Mouse (Mus musculus): ENCODE measurements around the gene Zfp523.
A peak's percentile ranks its signal among the peaks of the same experiment; 100 is the strongest.
"Not testable (repeated sequence)": the region's sequence is repeated elsewhere in the genome, so short reads cannot be mapped to it uniquely, and the experiment has no call there.

The Zfp523 gene

DNA sequence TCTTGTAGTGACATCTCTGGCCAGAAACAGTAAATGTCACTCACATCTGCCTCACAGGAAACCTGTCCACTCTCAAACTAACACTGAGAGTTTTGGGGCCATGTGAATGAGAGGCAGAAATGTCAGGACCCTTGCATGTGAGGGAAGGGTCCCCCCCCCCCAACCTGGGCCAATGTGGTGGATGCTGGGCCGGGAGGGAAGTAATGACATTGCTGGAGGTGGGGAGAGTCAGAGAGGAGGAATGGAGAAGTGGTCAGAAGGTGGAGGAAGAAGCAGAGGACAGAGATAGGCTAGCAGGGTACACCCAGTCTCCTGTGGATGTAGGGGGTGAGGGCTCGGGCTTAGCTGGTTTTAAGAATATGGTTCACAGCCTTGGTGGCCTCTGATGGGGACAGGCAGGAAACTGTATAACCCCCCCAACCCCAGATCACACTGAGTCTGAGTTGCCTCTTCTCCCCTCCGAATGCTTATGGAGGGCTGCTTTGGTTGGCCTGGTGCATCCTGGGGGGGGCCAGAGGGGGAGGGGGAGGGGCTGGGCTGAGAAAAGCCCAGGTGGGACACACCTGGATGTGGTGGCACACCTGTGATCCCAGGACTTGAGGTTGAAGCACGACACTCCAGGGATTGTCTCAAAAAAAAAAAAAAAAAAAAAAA is 32.7 kb downstream of the Zfp523 start:
- DNase-seq (ENCODE audit: low spot score in 2 of 2) = no peak

DNA sequence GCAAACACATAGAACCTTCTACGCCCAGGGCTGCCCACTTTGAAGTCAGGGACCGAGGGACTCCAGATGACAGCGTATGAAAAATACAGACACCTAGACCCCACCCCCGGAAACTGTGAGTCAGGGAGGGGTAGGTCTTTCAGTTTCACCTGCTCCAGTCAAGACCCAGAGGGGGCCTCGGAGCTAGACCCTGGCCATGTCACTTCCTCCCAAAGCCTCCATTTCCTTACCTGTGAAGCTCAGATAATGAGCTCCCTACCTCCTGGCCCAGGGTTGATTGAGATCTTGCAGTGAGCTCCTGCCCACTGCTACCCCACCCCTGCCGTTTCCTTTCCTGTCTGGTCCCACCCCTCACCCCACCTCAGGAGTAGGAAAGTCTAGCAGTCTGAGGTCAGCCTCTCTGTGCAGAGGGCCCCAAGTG is 35.0 kb downstream of the Zfp523 start:
- no peak for DNase-seq (ENCODE audit: low spot score in 2 of 2)

DNA sequence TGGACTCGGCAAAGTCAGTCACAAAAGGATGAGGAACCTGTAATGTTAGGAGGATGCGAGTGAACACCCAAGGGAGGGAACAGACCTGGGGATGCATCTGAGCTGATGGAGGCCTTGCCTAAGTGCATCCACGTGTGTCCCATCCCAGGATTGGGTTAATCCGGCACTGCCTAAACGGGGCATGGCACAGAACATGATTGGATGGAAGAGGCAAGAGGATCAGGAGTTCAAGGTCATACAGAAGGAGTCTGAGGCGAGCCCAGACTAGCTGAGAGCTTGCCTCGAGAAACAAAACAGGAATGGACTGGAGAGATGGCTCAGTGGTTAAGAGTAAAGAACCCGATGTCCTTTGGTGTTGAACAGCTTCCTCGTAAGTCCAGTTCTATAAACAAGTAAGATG is 35.5 kb downstream of the Zfp523 start:
- no peak for DNase-seq (ENCODE audit: low spot score in 2 of 2)

DNA sequence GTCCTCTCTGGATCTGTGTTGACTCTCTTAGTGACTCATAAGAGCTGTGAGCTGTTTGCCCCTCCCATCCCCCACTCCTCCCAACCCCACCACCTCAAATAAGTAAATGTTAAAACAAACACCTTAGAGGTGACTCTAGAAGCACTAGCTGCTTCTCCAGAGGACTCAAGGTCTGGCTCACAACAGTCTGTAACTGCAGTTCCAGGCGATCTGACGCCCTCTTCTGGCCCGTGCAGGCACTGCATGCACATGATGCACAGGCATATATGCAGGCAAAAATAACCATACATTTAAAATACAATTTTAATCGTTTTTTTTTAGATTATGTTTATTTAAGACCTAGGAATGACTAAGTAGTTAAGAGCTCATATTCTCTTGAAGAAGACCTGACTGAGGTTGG is 36.3 kb downstream of the Zfp523 start:
- DNase-seq (ENCODE audit: low spot score in 2 of 2) = no peak

DNA sequence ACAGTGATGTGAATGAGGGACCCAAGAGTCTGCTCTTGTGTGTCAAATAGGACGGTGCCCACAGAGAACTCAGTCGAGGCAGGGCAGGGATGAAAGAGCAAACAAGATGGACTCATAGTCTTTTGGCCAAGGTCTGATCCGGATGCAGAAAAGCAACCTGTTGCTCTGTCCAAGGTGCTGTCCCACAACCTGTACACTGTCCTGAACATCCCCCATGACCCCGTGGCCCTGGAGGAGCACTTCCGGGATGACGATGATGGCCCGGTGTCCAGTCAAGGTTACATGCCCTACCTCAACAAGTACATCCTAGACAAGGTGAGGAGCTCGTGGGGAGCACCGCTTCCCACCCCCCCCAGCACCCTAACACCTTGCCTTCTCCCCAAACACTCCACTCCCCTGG is 39.9 kb downstream of the Zfp523 start:
- no peak for DNase-seq (ENCODE audit: low spot score in 2 of 2)

DNA sequence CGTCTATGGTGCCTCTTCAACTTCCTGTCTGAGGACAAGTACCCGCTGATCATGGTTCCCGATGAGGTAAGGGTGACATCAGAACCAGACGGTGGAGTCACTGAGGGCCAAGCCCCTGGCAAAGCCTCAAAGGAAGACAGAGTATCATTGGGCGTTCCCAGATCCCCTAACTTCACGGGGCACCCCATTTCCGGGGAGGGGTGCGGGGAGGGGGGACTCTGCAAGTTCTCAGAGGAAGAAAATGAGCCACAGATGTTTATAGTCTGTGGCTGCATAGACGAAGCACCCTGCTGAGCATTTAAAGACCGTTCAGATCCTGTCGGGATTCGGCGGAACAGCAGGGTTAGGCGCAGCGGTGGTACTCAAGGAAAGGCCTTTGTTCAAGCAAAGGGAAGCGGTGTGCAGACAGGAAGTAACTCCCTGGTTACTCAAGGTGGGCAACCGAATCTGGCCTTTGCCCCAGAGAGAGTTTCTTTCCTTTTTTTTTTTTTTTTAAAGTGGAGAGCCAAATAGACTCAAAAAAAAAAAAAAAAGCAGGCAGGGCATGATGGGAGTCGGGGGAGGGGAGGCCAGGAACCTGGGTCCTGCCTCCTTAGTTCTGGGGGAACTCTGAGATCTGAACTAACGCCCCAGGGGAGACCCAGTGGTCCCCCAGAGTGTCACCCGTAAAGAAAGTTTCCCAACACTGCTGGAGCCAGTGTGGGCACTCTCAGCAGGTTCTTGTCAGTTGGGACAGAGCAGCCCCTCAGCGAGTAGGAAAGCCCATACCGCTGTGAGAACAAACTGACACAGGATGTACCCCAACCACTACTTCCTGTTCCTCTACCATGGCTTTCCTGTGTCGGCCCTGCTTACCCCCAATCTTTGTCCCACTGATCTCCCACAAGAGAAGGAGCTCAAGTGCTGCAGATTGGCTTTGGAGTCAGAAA is 41.1 kb downstream of the Zfp523 start:
- no peak for DNase-seq (ENCODE audit: low spot score in 2 of 2)

DNA sequence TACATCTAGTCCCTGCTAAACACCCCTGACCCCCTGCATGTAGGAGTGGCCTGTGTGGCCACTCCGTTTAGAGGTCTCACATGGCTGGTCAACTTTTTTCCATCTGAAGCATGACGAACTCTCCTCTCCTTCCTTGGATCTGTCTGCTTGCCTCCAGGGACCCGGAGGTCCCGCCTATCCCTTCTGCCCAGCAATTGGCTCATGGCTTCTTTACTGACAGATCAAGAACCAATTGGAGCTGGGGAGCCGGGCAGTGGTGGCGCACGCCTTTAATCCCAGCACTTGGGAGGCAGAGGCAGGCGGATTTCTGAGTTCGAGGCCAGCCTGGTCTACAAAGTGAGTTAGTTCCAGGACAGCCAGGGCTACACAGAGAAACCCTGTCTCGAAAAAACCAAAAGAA is 45.5 kb downstream of the Zfp523 start:
- not testable (repeated sequence) for DNase-seq (ENCODE audit: low spot score in 2 of 2)

DNA sequence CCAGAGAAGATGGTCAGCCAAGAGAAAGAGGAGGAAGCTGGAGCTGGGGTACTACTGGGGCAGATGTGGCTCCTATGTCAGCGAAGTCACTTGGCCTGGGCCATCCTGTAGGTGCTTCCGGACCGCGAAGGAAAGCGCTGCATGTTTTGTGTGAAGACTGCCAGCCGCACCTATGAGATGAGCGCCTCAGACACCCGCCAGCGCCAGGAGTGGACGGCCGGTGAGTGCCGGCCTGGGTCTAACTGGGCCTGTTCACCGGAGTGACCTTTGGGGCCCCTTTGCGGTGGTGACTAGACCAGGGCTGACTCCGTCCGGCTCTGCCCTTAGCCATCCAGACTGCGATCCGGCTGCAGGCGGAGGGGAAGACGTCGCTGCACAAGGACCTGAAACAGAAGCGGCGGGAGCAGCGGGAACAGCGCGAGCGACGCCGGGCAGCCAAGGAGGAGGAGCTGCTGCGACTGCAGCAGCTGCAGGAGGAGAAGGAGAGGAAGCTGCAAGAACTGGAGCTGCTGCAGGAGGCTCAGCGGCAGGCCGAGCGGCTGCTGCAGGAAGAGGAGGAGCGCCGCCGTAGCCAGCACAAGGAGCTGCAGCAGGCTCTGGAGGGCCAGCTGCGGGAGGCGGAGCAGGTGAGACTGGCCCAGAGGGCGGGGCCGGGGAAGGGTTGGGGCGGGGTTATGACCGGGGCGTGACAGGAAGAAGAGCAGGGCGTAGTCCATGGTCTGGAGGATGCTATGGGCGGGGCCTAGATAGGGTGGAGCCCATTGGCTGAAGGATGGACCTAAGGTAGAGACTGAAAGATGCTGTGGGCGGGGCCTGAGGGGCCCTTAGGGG is 46.8 kb downstream of the Zfp523 start:
- DNase-seq (ENCODE audit: low spot score in 2 of 2) = peak; percentile 89 to 92

DNA sequence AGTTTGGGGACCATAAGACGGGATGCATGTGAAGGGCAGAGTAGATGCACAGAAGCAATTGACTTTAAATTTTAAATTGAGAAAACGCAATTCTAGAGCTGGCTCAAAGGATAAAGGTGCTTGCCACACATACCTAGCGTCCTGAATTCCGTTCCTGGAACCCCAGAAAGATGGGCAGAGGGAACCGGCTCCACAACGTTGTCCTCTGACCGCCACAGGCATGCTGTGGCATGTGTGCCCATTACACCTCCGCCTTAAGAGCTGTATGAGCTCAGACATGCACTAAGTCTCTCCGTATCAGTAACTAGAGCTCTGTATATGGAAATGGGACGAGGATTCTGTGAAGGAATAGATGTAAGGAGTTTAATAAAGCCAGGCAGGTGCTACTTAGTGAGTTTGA is 47.7 kb downstream of the Zfp523 start:
- DNase-seq (ENCODE audit: low spot score in 2 of 2) = peak in 1 of 2 experiments; percentile 62

DNA sequence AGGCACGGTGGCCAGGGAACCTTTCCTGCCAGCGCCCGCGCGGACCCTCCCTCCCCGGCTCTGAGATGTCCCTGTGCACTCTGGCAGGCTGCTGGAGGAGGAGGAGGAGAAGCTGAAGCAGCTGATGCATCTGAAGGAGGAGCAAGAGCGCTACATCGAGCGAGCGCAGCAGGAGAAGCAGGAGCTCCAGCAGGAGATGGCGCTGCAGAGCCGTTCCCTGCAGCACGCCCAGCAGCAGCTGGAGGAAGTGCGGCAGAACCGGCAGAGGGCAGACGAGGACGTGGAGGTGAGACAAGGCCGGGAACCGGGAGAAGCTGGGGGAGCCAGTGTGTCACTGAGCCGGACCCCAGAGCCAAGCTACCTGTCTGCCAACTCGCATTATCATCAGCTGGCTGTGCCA is 49.1 kb downstream of the Zfp523 start:
- peak; percentile 83 to 86 for DNase-seq (ENCODE audit: low spot score in 2 of 2)

DNA sequence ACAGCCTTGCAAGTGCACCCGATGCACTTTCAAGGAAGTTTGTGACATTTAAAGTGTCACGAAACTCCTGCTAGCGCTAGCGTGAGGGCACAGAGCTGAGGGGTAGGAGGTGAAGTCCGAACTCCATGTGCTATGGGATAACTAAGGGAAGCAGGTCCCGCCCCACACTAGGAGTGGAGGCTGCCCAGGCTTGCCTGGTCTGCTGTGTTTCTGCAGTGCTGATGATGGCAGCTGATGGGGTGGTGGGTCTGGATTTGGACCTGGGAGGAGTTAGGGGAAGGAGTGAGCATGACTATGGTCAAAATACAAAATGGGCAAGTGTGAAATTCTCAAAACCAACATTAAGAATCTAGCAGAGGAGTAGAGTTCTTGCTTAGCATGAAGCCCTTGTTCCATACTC is 53.6 kb downstream of the Zfp523 start:
- no peak for DNase-seq (ENCODE audit: low spot score in 2 of 2)

DNA sequence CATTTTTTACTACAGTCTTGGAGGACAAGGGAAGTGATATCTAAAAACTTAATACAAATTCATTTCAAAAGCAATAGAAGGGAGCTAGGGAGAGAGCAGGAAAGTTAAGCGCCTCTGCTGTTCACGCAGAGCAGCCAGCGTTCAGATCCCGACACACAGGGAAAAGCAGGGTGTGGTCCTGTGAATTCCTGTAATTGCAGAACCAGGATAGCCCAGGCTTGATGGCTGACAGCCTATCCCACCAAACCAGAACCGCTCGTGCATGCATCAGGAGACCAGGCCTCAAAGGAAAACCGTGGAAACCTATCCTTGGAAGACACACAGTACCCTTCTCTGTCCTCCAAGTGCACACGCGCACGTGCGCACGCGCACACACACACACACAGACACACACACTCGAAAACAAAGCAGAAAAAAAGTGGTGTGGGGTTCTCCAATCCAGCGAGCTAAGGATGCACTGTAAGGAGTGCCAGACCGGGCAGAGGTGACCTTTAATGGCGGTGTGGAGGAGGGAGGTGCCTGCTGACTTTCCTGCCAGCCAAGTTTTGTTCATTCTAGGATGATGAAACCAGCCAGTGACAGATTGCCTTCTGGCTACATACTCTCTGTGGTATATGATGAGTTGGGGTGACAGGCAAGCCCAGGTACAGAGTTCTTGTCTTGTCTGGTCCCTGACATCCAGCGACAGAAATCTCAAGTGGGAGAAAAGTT is 54.3 kb downstream of the Zfp523 start:
- DNase-seq (ENCODE audit: low spot score in 2 of 2) = no peak

DNA sequence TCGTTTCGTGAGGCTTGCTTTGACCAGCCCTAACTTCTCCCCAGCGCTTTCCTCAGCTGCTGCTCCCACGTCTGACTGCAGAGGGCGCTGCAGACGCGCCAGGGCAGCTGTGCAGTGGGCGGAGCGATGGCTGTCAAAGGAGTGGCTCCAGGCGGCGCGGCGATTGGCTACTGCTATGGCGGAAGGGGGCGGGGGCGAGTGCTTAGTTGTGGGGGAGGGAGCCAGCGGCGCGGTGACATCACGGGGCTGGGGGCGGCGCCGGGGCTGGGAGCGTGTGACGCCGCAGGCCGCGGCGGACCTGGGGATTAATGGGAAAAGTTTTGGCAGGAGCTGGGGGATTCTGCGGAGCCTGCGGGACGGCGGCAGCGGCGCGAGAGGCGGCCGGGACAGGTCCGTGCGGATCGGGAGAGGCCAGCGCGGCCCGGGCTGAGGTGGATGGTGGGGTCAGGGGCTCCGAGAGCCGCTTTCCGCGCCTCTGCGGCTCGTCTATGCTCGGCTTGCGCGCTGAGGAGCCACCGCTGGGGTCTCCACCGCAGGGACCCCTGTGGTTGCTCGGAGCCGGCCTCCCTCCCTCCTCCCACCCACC is 55.6 kb downstream of the Zfp523 start, which contains the start of gene Ppard:
Ppard (plus strand) TSS at position 226 of the 586 bp plus-strand sequence.
- peak; percentile 96 to 97 for DNase-seq (ENCODE audit: low spot score in 2 of 2)

DNA sequence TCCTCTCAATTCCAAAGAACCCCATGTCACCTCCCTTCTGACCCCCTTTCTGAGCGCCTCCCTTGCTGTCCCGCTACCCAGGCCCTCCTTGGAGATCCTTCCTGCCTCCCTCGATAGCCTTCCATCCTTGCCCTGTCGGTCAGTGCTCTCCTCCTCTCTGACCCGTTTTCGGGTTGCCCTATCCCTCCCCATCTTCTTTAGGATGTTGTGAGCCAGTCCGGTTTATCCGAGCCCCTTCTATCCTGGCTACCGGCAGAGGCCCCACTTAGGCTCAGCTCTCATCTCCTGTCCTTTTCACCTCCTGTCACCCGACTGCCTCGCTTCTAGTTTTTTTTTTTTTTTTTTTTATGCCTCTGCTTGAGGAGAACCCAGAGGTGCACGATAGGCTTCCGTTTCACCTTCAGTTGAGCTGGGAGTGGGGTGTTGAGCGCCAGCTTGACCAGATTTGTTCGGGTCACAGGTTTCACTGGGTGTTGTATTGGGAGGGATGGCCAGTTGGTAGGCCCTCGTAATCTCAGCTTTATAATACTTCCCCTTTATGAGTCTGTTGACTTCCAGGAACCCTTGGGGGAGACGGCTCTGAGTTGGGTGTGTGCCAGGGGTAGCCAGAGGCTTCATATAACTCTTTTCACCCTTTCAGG is 56.3 kb downstream of the Zfp523 start:
- no peak for DNase-seq (ENCODE audit: low spot score in 2 of 2)

DNA sequence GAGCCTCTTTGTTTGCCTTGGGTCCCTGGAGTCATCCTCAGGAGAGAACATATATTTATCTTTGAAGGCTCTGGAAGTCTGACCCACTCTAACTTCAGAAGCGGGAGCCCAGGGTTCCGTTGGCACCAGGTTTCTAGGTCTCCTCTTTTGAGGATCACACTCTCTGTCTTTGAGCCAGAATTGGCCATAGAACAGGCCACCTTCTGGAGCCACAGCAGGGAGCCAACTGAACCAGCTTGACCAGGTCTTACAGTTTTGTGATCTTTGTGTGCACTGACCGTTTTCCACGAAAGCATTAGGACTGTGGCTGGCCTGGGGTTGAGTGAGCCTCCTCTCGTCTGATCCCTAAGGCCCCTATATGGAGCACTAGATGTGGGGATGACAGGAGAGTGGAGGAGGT is 57.7 kb downstream of the Zfp523 start:
- no peak for DNase-seq (ENCODE audit: low spot score in 2 of 2)

DNA sequence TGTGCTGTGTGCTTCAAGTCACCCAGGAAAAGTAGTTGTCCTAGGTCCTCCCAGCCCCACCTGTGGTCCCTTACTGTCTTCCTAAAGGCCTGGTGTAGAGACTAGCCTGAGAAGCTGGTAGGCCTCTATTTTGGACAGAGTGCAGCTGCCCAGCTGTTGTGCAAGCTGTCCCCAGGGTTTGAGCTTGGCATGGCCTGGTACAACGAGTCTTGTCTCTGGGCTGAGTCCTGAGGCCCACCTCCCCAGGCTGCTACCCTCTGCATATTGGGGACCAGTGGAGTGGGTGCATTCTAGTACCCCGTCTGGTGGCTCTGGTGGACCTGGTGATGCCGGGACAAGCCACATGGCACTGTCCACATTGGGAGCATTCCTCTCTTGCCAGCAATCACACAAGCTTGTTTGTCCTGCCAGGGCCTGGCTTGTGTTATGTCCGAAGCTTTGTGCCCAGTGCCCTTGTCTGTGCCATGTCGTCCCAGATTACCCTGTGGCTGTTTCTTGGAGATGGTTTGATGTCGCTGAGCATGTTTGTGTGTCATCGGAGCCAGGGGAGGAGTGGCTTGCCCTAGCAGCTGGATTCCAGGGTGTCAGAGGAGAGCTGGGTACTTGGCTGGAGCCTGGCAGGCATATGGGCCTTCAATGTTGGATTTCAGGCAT is 59.2 kb downstream of the Zfp523 start:
- no peak for DNase-seq (ENCODE audit: low spot score in 2 of 2)

DNA sequence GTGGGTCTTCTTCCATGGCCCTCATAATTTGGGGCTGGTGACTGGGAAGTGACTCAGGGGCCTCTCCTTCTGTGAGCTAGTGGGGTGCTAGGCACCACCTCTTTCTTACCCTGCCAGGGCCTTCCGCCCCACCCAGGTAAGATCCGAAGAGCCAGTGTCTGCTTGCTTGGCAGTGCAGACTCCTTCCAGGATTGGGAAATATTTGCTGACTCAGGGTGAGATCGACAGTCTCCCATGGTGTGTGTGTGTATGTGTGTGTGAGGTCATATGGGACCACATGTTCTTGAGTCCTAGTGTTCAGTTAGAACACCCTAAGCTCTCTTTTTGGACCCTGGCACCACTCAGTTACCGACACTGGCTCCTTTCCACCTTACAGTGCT is 59.7 kb downstream of the Zfp523 start:
- DNase-seq (ENCODE audit: low spot score in 2 of 2) = no peak

DNA sequence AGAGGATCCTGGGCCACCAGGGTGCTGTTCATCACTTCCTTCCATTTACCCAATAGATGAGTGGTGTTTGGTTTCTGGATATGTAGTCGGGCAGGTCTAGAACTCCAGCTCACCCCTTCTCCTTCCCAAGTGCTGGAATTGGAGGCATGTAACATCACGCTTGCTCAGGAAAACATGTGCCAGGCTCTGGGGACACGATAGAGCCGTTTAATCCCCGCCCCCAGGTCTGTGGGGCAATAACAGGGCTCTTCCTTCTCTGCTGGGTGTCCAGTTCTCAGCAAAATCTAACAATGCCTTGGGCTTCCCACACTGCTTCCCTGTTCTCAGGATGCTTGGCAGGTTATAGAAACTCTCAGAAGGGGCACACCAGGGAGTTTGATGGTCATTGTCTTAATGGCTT is 60.4 kb downstream of the Zfp523 start:
- DNase-seq (ENCODE audit: low spot score in 2 of 2) = no peak

DNA sequence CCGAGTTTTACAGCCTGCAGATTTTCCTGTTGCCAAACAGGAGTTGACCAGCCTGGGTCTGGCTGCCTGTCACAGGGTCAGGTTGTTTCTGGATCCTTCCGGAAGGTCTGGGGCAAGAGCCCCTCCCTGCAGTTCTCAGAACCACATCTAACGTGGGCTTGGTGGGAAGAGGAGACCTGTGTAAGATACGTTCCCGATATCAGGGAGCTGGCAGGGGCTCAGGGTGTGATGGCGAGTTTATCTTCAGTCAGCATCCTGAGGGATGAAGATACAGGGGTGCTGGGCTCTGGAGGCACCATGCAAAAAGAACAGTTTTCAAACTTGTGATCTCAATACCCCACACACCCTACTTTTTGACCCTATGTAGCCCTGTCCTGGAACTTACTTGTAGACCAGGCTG is 60.9 kb downstream of the Zfp523 start:
- DNase-seq (ENCODE audit: low spot score in 2 of 2) = no peak

DNA sequence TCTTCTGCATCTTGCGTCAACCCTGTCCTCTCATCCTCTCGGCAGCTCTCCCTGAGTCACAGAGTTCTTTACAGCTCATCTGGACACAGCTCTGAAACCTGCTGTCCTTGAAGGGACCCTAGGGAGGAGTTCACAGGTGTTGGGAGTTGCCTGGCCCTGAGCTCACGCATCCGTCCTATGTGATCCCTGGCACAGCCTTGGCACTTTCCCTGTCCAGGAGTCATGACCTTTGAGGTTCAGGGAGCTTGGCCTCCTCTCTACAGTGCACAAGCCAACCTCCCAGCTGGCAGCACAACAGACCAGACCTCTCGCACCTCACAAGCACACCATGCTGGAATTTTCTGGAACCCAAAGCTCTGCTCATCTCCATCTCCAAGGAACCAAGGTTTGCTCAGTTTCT is 63.9 kb downstream of the Zfp523 start:
- DNase-seq (ENCODE audit: low spot score in 2 of 2) = no peak

Measured in urinary bladder, adult 18-20 months (tissue).